Mouse (Mus musculus): ENCODE results near the gene Zfp369. TPM values are rescaled to one million over a fixed set of nuclear protein-coding genes. Genes with fewer than 3 reads are reported as not detected.
A peak's percentile ranks its signal among the peaks of the same experiment; 100 is the strongest.
"Not testable (repeated sequence)": the region's sequence is repeated elsewhere in the genome, so short reads cannot be mapped to it uniquely, and the experiment has no call there.

Zfp369 gene
- total RNA-seq, 2 experiments from 2014 or later: 66.5 to 68.5 TPM

DNA sequence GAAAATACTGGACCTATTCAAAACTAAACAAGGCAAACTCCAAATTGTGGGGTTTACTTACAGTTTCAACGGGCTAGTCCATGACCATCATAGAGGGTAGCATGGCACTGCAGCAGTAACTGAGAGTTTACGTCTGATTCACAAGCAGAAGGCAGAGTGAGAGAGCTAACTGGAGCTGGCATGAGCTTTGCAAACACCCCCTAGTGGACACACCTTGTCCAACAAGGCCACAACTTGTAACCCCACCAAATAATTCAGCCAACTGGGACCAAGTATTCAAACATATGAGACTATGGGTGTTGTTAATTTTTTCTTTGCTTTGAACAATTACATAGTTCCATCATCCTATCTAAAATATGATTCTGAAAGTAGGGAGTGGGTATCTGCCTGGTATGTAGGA, 8.2 kb downstream of the Zfp369 start:
- Histone ChIP-seq H3K27ac (no peak overlapping the region), H3K4me3 (no peak overlapping the region)
- peak; percentile 19; the same call in 1 of the 2 replicates for TF ChIP-seq CTCF (conservative IDR thresholded peaks at IDR 0.05)
- no peak for DNase-seq (ENCODE audit: low spot score in 2 of 2)

DNA sequence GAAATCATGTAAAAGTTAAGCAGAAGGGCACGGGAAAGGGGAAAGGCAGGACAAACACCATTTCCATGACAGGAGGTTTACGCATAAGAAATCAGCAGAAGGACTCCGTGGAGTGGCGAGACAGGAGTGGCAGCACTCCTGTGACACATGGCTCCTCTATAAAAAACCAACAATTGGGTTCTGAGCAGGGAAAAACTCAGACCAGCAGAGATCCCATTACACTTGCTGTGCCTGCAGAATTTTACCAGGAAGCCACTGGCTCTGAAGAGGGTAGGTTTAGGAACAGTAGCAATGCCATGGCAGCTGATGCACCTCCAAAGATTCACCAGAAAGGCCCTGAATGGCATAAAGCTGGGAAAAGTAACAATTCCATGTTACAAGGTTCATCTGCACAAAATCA, 17.7 kb downstream of the Zfp369 start:
- Histone ChIP-seq H3K27ac (no peak overlapping the region), H3K4me3 (no peak overlapping the region)
- TF ChIP-seq CTCF (conservative IDR thresholded peaks at IDR 0.05): no peak
- DNase-seq (ENCODE audit: low spot score in 2 of 2): no peak

DNA sequence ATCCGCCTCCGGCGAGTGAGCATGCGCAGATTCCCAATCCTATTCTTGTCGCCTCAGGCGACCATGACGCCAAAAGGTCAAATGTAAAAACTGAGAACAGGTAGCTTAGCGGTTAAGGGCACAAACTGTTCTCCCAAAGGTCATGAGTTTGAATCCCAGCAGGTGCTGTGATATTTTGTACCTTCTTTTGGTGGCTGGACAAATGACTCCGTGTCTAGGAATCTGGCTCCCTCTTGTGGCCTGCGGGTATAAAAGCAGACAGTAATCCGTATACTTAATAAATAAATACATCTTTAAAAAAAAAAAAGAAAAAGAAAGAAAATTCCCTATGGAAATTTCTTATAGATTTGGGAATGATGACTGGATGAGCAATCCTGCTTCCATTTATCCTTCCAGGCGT, 32.2 kb downstream of the Zfp369 start:
- peak; percentile 10 to 48 for DNase-seq (ENCODE audit: low spot score in 2 of 2)
- H3K27ac ChIP-seq: not testable (repeated sequence)
- peak overlapping the region; percentile 38 for H3K4me3 ChIP-seq

DNA sequence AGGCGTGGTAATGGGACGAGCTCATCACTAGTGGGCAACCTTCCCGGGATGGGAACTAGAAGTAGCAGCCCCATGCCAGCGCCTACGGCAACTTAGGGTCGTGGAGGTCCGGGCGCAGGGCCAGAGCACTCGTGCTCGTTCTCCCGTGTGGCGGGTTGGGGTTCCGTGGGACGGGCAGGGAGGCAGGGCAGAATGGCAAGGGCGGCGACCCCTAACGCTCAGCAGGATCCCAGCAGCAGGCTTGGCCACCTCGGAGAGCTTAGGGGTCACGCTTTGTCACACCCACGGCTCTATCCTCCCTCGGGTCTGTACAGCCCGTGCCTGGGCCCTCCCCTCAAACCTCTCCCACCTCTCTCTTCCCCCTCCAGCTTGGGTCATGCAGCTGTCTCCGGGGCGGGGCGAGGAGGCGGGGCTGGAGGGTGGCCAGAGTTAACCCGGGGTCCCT, 32.7 kb downstream of the Zfp369 start:
- H3K4me3 ChIP-seq: peak overlapping the region; percentile 38
- TF ChIP-seq CTCF (conservative IDR thresholded peaks at IDR 0.05): no peak
- H3K27ac ChIP-seq: no peak overlapping the region
- DNase-seq (ENCODE audit: low spot score in 2 of 2): no peak

More for the DNA sequence above, 32.2 kb downstream of the Zfp369 start:
- TF ChIP-seq CTCF (conservative IDR thresholded peaks at IDR 0.05): peak; percentile 81

DNA sequence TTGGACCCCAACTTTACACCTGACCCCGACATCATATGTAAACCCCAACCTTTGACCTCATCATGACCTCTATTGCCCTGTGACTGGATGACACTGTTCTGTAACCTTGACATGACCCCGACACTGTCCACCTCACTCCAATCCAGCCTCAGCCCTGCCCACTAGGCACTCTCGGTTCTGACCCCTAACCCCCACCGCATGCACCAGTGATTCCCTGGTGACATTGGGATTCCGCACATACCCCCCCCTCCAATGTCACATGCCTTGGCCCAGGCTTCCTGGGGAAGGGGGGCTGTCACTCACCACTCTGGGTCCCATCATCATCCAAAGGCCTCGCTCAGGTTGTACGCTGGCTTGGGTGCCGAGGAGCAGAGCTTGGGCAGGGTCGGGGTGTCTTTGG, 33.2 kb downstream of the Zfp369 start:
- Histone ChIP-seq H3K4me3 (no peak overlapping the region), H3K27ac (no peak overlapping the region)
- no peak for DNase-seq (ENCODE audit: low spot score in 2 of 2)
- no peak for TF ChIP-seq CTCF (conservative IDR thresholded peaks at IDR 0.05)

DNA sequence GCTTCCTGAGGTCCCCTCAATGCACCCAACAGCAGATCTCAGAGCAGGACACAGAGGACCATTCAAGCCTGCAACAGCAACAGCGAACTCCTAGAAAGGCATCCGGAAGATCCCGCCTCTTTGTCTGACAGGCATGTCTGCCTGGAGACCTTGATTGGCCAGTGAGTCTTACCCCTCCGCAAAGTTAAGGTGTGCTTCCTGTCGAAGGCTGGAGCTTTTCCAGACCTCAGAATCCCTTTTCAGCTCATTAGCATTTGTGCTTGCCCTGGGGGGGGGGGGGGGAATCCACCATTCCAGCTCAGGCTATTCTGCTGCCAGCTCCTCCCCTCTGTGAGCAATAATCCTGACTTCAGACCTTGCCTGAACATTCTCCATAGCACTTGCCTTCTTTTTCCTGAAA, 69.9 kb downstream of the Zfp369 start:
- not testable (repeated sequence) for H3K27ac ChIP-seq; H3K4me3 ChIP-seq; DNase-seq (ENCODE audit: low spot score in 2 of 2)

DNA sequence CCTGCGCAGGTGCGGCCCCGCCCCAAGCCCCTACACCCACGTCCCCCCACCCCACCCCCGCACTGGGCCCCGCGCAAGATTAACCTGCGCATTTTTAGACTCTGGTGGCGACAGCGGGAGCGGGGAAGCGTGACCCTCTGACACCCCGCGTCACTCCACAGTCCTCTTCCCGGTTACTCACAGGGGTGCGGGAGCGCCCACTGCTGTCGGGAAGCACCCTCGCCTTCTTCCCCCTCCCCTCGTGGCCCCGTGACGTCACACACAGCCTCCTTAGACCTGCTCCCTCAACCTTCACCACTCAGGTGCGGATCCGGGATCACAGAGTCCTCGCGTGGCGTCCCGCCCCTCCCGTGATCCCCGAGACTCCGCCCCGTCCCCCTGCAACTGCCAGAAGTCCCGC, 73.2 kb downstream of the Zfp369 start:
- not testable (repeated sequence) for DNase-seq (ENCODE audit: low spot score in 2 of 2); H3K27ac ChIP-seq

More for the DNA sequence above, 73.2 kb downstream of the Zfp369 start:
- H3K4me3 ChIP-seq: not testable (repeated sequence)

Other genes starting within 250 kb of the Zfp369 start
- gene Spata31d1c, start 245.8 kb upstream of the Zfp369 start, total RNA-seq (2021): not detected
- gene Prss47, start 226.1 kb upstream of the Zfp369 start, total RNA-seq (2021): not detected
- gene Mfsd14b, start 165.8 kb upstream of the Zfp369 start, total RNA-seq (2021): 10 to 100 TPM; 39.8 to 41.4 TPM
- not detected for gene Olfr465-ps1, start 140.7 kb upstream of the Zfp369 start, total RNA-seq (2021)
- gene Olfr466, start 128.6 kb upstream of the Zfp369 start, total RNA-seq (2021): not detected
- gene Nlrp4f, start 72.8 kb upstream of the Zfp369 start, total RNA-seq (2021): under 1 TPM in 1 of 2 experiments, not detected in 1; 0.26 TPM
- gene Gm10775, start 19.3 kb upstream of the Zfp369 start, total RNA-seq (2021): under 1 TPM; 0.31 to 0.49 TPM
- not detected for gene Gm10139, start 233.9 kb downstream of the Zfp369 start, total RNA-seq (2021)